18 mouse cellular contexts compared by ENCODE assay signal in the genomic region with DNA sequence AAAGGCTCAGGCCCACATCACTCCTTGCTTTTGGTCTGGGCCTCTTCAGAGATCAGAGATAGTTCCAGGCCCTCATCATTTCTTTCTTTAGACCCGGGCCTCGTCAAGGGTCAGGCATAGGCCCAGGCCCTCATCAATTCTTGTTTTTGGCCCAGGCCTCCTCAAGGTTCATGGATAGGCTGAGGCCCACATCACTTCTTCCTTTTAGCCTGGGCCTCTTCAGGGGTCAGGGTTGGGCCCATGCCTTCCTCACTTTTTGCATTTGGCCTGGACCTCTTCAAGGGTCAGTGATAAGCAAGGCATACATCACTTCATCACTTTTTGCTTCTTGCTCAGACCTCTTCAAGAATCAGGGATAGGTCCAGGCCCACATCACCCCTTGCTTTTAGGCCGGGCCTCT. TPM values are rescaled to one million over a fixed set of nuclear protein-coding genes. Genes with fewer than 3 reads are reported as not detected.
"Had no signal": no experiment of that assay in that cellular context is flagged by ENCODE, and none has a peak within 500 bp of the region (broad histone marks: within the 10 kb centered on the region; RNA-seq: fewer than 3 reads in every experiment).

No protein-coding gene starts in this region.

- ATAC-seq: liver, embryonic 12.5 days had no signal

- H3K36me3 ChIP-seq: limb, embryonic 15.5 days; liver, embryonic 12.5 days; neural tube, embryonic 15.5 days had no signal

- H3K4me1 ChIP-seq: limb, embryonic 15.5 days; liver, embryonic 12.5 days; neural tube, embryonic 15.5 days had no signal

- H3K9me3 ChIP-seq: limb, embryonic 15.5 days; neural tube, embryonic 15.5 days had no signal

- DNase-seq: kidney, adult 11 months; kidney, postnatal 14 days; left cerebral cortex, postnatal 4 days; lung, embryonic 14.5 days; lung, postnatal 10 days; right cerebral cortex, adult 18-20 months; right cerebral cortex, postnatal 25 days; thymus, postnatal 36 days had no signal

- H3K9ac ChIP-seq: limb, embryonic 15.5 days; liver, embryonic 12.5 days; lung, embryonic 14.5 days; neural tube, embryonic 15.5 days had no signal

- H3K4me3 ChIP-seq: limb, embryonic 15.5 days; liver, embryonic 12.5 days; myocyte; neural tube, embryonic 15.5 days had no signal

- H3K27me3 ChIP-seq: limb, embryonic 15.5 days; liver, embryonic 12.5 days; neural tube, embryonic 15.5 days had no signal

- H3K27ac ChIP-seq: limb, embryonic 15.5 days; liver, embryonic 12.5 days; neural tube, embryonic 15.5 days had no signal

- H3K4me2 ChIP-seq: limb, embryonic 15.5 days; liver, embryonic 12.5 days; lung, embryonic 14.5 days; neural tube, embryonic 15.5 days had no signal

RNA-seq across cellular contexts. Expression of a gene that starts 57.8 kb away (rescaled TPM):
- polyA plus RNA-seq: kidney, embryonic 14.5 days; large intestine, adult 2 months; limb, embryonic 15.5 days; liver, embryonic 12.5 days; liver, embryonic 16.5 days; lung, embryonic 14.5 days; myocyte; neural tube, embryonic 11.5 days; neural tube, embryonic 15.5 days; small intestine, adult 2 months; thymus, postnatal 0 days had no signal
